Mouse (Mus musculus): Measurements from ENCODE around the gene Pgf.

The Pgf gene

GRCm38 (mm10) chr12:85192461-85193108, 15.0 kb upstream of the Pgf start:
- DNase-seq (ENCODE audit: low read depth, low spot score): peak; percentile 57

DNA sequence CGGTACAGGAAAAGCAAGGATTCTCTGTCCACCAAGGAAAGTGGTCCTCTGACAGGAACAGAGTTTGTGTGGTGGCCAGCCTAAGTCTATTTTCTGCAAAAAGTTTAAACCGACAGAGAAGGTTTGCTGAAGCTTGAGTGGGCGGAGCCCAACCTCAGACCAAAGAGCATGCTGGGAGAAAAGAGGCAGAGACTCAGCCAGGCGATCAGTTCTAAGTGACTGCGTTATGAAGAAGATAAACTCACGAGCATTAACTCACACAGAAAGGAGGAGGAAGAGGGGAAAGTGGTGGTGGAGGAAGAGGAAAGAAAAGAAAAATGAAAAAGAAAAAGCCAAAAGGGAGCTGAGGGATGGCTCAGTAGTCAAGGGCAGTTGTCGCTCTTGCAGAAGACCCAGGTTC, 12.7 kb upstream of the Pgf start:
- DNase-seq (ENCODE audit: low read depth, low spot score): no peak

GRCm38 (mm10) chr12:85186361-85186760, 8.8 kb upstream of the Pgf start:
- no peak for DNase-seq (ENCODE audit: low read depth, low spot score)

- DNase-seq (ENCODE audit: low read depth, low spot score): no peak
Observed at GRCm38 (mm10) chr12:85185810-85186209, 8.2 kb upstream of the Pgf start.

GRCm38 (mm10) chr12:85184118-85184517, 6.5 kb upstream of the Pgf start:
- no peak for DNase-seq (ENCODE audit: low read depth, low spot score)

DNA sequence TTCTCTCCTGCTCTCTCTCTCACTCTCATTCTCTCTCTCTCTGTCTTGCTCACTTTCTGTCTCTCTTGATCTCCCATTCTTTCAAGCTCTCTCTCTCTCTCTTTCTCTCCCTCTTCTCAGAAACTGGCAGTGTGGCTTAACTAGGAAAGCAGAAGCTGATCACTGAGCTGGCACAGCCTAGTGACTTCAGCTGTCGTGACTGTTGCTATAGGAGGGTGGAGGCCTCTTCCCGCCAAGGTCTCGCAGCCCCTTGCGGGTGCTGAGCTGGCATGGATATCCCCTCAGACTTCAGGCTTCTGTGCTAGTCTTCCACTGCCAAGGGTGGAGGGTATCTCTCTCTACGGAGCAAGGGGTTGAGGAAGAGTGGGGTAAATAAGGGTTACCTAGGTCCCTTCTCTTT, 5.3 kb upstream of the Pgf start:
- no peak for DNase-seq (ENCODE audit: low read depth, low spot score)

DNA sequence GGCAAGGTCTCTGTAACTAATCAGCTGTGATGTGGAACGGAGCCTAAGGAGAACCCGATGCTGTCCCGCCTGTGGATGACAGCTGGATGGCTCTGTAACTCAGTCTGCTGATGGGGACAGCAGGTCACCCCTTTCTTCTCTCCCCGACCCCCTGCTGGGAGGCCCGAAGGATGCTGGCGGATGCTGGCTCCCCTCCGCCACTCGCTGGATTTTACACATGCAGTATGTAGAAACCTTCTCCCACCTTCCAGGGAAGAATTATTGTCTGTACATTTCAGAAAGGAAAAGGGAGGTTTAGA, 4.7 kb upstream of the Pgf start:
- DNase-seq (ENCODE audit: low read depth, low spot score): no peak

DNA sequence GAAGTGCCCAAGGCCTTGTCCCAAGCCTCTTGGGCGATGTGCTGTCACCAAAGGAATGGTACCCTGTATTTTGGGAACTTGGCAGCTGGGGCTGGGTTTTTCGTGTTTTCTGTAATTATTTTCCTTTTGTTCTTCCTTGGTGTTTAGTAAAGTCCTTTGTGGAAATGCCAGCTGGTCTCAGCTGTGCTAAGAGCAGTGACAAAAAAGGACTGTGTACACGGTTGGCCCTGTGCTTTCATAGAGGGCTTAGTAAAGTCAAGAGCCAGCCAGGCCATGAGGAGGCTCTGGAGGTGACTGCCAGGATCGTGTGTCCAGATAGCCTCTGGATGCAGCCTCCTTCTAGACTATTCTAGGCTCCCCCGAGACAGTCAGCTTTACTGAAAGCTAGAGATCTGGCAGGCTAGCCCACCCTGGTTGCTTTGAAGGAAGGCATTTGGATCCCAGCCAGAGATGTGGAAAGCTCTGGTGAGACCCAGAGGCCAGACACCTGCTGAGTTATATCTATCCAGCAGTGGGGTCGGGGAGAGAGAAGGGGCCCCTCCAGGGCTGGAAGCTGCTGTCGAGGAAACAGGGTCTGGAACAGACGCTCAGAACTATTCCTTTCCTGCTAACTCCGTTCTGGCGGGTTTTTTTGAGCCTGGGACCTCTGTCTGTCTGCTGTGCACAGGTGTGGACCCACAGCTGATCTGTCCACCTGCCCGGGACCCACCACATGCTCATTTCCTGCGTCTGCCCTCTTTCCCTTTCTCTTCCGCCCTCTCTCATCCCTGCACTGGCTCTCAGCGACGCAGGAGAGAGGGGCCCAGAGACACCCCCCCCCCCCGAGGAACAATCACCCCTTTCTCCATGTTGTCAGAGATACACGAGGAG, 4.1 kb upstream of the Pgf start:
- DNase-seq (ENCODE audit: low read depth, low spot score): no peak

GRCm38 (mm10) chr12:85178294-85178693, 704 bp upstream of the Pgf start:
- no peak for DNase-seq (ENCODE audit: low read depth, low spot score)

DNA sequence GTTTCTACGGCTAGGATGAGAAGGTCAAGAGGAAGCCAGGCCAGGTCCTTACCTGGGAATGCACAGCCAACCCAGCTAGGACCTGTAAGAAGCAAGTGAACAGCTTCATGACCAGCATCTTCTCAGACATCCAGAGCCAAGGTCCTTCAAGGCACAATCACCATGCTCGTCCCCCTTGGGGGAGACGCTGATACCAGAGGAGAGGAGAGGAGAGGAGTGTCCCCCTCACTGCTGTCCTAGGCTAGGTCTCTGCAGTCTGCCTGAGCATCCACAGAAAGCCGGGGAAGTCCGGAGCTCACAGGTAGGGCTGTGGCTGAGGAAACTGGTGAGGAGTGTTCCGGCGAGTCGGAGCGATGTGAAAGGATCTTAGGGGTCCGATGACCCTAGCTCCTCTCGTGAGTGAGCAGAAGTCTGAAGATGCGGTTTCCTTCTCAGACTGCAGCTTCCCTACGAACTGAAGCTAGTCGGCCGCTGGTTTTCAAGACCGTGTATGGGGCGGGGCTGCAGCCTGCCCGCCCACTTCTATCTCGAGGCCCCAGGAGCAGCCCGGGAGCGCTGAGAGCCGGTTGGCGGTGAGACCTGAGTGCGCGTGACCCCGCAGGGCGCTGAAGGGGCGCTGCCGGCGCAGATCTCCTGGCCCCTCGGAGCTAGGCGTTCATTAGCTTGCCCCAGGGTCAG, 605 bp downstream of the Pgf start:
- DNase-seq (ENCODE audit: low read depth, low spot score): no peak

DNA sequence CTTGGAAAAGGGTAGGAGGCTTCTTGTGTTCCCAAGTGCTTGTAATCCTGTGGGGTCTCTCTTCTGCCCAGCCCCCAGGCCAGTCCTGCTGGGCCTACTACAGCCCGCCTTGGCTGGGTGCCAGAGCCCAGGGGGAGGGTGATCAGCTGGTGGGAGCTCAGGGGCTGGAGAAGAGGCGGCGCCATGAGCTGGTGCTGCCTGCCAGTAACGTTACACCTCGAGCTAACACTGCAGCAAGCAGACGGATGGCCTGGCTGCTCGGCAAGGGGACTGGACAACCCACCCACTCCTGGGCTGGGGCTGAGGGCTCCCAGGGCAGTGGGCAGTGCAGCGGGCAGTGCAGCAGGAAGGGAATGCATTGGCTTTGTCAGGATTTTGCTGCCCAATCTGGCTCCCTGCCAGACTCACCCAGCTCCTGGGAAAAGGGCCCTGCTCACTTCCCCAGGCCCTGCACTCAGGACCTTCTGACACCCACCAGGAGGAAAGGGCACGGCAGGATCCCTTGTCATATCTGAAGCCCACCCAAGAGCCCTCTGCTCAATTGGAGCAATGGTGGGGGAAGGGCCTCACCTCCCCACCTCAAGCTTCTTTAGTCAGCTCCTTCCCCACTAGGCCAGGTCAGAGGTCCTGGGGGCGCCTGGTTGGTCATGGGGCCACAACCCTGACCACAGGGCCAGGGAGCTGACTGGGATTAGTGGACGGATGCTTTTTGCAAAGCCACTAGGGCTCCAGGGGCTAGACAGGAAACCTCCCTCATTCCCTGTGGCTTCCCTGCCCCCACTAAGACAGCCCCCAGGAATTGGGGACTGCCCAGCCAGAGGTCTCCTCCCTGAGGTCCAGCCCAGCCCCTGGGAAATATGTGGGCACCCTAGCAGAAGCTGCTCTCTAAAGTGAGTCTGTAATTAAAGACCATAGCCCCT, 1.4 kb downstream of the Pgf start:
- peak; percentile 81 for DNase-seq (ENCODE audit: low read depth, low spot score)

DNA sequence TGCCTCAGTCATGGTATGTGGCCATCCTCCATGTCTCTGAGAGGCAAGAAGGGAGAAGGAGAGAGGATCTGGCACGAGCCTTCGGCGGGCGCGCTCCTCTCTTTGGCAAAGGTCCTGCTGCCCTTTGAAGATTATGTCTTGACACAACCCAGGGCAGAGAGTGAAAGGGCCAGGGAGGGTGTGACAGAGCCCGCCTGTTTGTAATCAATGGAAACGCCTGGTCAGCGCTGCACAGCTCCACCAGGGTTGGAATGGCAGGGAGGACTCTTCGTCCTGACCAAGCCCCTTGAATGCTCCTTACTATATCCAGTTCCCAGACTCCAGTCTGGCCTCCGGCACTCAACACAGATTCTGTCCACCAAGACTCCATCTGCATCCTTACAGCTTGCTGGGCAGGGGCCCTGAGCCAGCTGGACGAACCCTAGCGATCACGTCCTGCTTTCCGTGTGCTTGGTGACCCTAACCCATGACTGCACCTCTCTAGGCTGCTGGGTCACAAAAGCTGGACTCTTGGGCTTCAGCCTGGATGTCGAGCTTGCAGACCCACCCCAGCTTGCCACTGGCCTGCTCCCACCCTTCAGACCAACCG, 2.4 kb downstream of the Pgf start:
- no peak for DNase-seq (ENCODE audit: low read depth, low spot score)

- no peak for DNase-seq (ENCODE audit: low read depth, low spot score)
Observed at GRCm38 (mm10) chr12:85174016-85174415, 3.6 kb downstream of the Pgf start.

- no peak for DNase-seq (ENCODE audit: low read depth, low spot score)
Observed at GRCm38 (mm10) chr12:85170948-85171307, 6.7 kb downstream of the Pgf start.

- no peak for DNase-seq (ENCODE audit: low read depth, low spot score)
Observed at GRCm38 (mm10) chr12:85170284-85170947, 7.2 kb downstream of the Pgf start.

DNA sequence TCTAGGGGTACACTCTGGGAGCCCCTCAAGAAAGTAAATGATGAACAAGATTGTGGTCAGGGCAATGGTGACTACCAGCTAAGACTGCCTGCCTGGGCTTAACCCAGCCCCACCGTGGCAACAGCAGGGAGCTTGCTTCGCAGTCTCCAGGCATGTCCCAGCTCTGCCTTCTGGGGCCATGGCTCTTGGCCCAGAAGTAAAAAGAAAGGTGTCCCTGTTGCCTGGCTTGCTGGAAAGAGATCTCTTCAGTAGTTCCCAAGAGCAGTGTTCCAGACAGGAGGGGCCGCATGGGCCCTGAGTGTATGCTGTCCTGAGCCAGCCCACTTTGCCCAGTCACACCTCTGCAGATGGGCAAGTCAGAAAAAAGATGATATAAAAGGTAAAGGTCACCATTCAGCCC, 7.7 kb downstream of the Pgf start:
- DNase-seq (ENCODE audit: low read depth, low spot score): no peak

DNA sequence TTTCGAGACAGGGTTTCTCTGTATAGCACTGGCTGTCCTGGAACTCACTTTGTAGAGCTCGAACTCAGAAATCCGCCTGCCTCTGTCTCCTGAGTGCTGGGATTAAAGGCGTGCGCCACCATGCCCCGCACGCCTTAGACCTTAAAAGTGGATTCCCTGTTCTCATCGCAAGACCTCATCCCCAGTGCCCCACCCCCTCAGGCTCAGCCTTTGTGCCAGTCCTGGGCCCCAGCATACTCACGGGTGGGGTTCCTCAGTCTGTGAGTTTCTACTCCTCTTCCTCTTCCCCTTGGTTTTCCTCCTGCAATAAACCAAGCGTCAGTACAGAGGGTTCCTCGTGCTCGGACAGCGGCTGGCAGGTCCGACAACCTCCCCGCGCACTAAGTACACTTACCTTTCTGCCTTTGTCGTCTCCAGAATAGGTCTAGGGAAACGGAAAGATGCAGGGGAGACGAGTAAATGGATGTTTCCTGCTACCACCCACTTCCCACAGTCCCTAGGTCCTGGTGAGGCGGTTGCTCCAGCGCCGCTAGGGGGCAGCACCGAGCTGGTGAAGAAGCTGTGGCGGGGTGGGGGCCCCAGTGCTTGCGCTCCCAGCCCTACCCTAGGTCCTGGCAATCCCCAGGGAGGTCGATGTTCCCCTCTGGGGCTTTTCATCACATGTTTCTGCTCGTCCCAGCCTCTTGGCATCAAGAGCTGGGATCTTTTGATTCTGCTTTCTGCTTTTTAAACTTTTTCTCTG, 8.3 kb downstream of the Pgf start:
- peak; percentile 71 for DNase-seq (ENCODE audit: low read depth, low spot score)

DNA sequence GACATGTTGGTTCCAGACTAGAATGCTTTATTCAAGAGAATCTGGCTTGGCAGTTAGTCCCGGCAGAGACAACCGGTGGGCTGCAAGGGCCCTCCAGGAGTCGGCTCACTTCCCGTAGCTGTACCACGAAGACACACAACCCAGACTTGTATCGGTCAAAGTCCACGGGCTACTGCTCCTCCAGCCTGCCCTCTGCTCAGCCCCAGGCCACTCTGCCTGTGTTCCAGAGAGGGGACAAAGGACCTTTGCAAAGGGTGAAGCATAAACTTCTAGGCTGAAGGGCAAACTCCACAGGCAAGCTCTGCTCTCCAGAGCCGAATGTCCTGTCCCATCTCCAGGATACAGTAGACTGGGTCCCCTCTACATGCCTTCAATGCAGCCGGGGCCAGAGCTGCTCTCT, 11.0 kb downstream of the Pgf start:
- DNase-seq (ENCODE audit: low read depth, low spot score): no peak

GRCm38 (mm10) chr12:85164996-85165395, 12.6 kb downstream of the Pgf start:
- no peak for DNase-seq (ENCODE audit: low read depth, low spot score)

DNA sequence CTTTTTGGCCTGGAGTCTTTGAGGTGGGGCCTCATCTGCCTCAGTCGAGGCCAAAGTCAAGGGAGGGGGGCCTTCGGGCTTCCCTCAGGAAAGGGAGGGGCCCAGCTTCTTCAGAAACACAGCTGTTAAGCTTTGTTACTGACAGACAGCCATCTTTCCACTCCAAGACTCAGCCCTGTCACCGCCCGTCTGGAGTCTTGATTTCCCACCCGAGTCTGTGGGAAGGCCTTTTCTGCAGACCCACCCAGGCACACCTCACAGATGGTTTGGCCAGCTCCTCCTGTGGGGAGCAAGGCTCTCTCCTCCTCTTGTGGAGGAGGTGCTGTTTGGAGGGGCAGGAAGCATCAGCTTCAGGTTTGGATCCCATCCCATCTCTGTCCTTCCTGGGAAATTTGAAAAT, 18.0 kb downstream of the Pgf start:
- DNase-seq (ENCODE audit: low read depth, low spot score): no peak

All from forelimb bud, embryonic 11.5 days (tissue).